Mouse (Mus musculus) ES-Bruce4 (cell line): ENCODE measurements around the gene Osbpl9.

Experiments used
- CTCF ChIP-seq: IDR thresholded peaks from one replicate; pipeline ENCODE4 v1.8.1; 2011; ENCODE audit warnings: low read depth, low read length
- EP300 ChIP-seq: IDR thresholded peaks from 2 replicates; pipeline ENCODE4 v1.6.1; 2011; ENCODE audit warnings: low read depth, low read length; ENCODE audit not compliant: insufficient read depth

GRCm38 (mm10) chr4:109030266-109030665, 171.8 kb downstream of the Osbpl9 start:
- TF ChIP-seq CTCF (no peak), EP300 (no peak)
